24 mouse cellular contexts compared by ENCODE assay signal in genomic region chr9:102449366-102449765, GRCm38 (mm10). TPM values are rescaled to one million over a fixed set of nuclear protein-coding genes. Genes with fewer than 3 reads are reported as not detected.
DNase-seq lines count a peak whose midpoint lies in the region; ATAC-seq lines count a peak whose summit lies in the region.
"Had no signal": no experiment of that assay in that cellular context is flagged by ENCODE, and none has a peak within 500 bp of the region (broad histone marks: within the 10 kb centered on the region; RNA-seq: fewer than 3 reads in every experiment).

No protein-coding gene starts in this region.

- no peaks in the 10 kb centered on the region for H3K27me3 ChIP-seq in forebrain, embryonic 14.5 days (replicated peaks; ENCODE audit: control insufficient read depth, insufficient read depth, low read length)
- no peaks in the 10 kb centered on the region for H3K27me3 ChIP-seq in forebrain, embryonic 15.5 days
- no peaks in the 10 kb centered on the region for H3K27me3 ChIP-seq in neural tube, embryonic 15.5 days (replicated peaks)
- H3K27me3 ChIP-seq: embryonic facial prominence, embryonic 15.5 days; lung, embryonic 15.5 days had no signal

- H3K9ac ChIP-seq in forebrain, embryonic 14.5 days (ENCODE audit: low read length), result no peak overlapping the region
- H3K9ac ChIP-seq in forebrain, embryonic 15.5 days (replicated peaks), result no peak overlapping the region
- H3K9ac ChIP-seq in neural tube, embryonic 15.5 days (replicated peaks), result no peak overlapping the region
- H3K9ac ChIP-seq: embryonic facial prominence, embryonic 15.5 days; lung, embryonic 15.5 days had no signal

- H3K36me3 ChIP-seq in forebrain, embryonic 14.5 days (ENCODE audit: control insufficient read depth, insufficient read depth, low read length), result no peaks in the 10 kb centered on the region
- H3K36me3 ChIP-seq in forebrain, embryonic 15.5 days, result no peaks in the 10 kb centered on the region
- H3K36me3 ChIP-seq in neural tube, embryonic 15.5 days, result no peaks in the 10 kb centered on the region
- H3K36me3 ChIP-seq: embryonic facial prominence, embryonic 15.5 days; forebrain, embryonic 10.5 days; limb, embryonic 10.5 days; lung, embryonic 15.5 days had no signal

- DNase-seq in forebrain, embryonic 14.5 days (ENCODE audit: low spot score), result peak; percentile 16
- DNase-seq in layer of hippocampus, postnatal 10 days (ENCODE audit: low spot score in 2 of 2), result peak; percentile 22 to 39
- DNase-seq in layer of hippocampus, adult 18-20 months (ENCODE audit: low spot score in 2 of 2), result no peak
- peak; percentile 28 for DNase-seq in ovary, postnatal 36 days (ENCODE audit: low spot score)
- DNase-seq in ovary, postnatal 14 days (ENCODE audit: low spot score), result no peak
- peak; percentile 10 for DNase-seq in embryo, embryonic 11 days
- DNase-seq: cerebellum, adult 18-20 months; gastrocnemius, postnatal 14 days; kidney, adult 8-10 months; kidney, postnatal 25 days; right cerebral cortex, postnatal 14 days; thymus, postnatal 25 days had no signal

- WGBS in forebrain, embryonic 14.5 days, result 68% methylated on average over 4 of the region's 4 CpGs
- WGBS in forebrain, embryonic 15.5 days, result 60% methylated on average over 4 of the region's 4 CpGs
- WGBS in neural tube, embryonic 15.5 days, result 56% methylated on average over 4 of the region's 4 CpGs

- H3K4me1 ChIP-seq in forebrain, embryonic 14.5 days (ENCODE audit: control insufficient read depth, insufficient read depth, low read length), result no peaks in the 10 kb centered on the region
- H3K4me1 ChIP-seq in forebrain, embryonic 15.5 days, result no peaks in the 10 kb centered on the region
- no peaks in the 10 kb centered on the region for H3K4me1 ChIP-seq in neural tube, embryonic 15.5 days
- H3K4me1 ChIP-seq: embryonic facial prominence, embryonic 15.5 days; limb, embryonic 10.5 days; lung, embryonic 15.5 days had no signal

- H3K27ac ChIP-seq in forebrain, embryonic 14.5 days (ENCODE audit: low read depth, low read length), result no peak overlapping the region
- no peak overlapping the region for H3K27ac ChIP-seq in forebrain, embryonic 15.5 days (replicated peaks)
- no peak overlapping the region for H3K27ac ChIP-seq in neural tube, embryonic 15.5 days (replicated peaks)
- H3K27ac ChIP-seq: embryonic facial prominence, embryonic 15.5 days; forebrain, embryonic 10.5 days; limb, embryonic 10.5 days; lung, embryonic 15.5 days had no signal

- H3K4me3 ChIP-seq in forebrain, embryonic 14.5 days (ENCODE audit: low read depth, low read length), result no peak overlapping the region
- H3K4me3 ChIP-seq in forebrain, embryonic 15.5 days, result no peak overlapping the region
- no peak overlapping the region for H3K4me3 ChIP-seq in neural tube, embryonic 15.5 days (replicated peaks)
- H3K4me3 ChIP-seq: embryonic facial prominence, embryonic 15.5 days; forebrain, embryonic 10.5 days; limb, embryonic 10.5 days; lung, embryonic 15.5 days; myocyte had no signal

- H3K9me3 ChIP-seq in forebrain, embryonic 14.5 days (replicated peaks; ENCODE audit: control insufficient read depth, low read length), result no peaks in the 10 kb centered on the region
- no peaks in the 10 kb centered on the region for H3K9me3 ChIP-seq in forebrain, embryonic 15.5 days
- H3K9me3 ChIP-seq in neural tube, embryonic 15.5 days (replicated peaks), result no peaks in the 10 kb centered on the region
- H3K9me3 ChIP-seq: embryonic facial prominence, embryonic 15.5 days; forebrain, embryonic 10.5 days; limb, embryonic 10.5 days; lung, embryonic 15.5 days had no signal

- ATAC-seq in forebrain, embryonic 14.5 days, result no peak
- no peak for ATAC-seq in forebrain, embryonic 15.5 days (replicated peaks)
- ATAC-seq in neural tube, embryonic 15.5 days (ENCODE audit: low FRiP score), result no peak

- no peak overlapping the region for H3K4me2 ChIP-seq in forebrain, embryonic 14.5 days (ENCODE audit: low read length)
- no peak overlapping the region for H3K4me2 ChIP-seq in forebrain, embryonic 15.5 days (replicated peaks)
- H3K4me2 ChIP-seq in neural tube, embryonic 15.5 days, result no peak overlapping the region
- H3K4me2 ChIP-seq: embryonic facial prominence, embryonic 15.5 days; liver, embryonic 11.5 days; lung, embryonic 15.5 days had no signal

RNA-seq across cellular contexts. Expression of gene Ky, which starts 56.2 kb away (rescaled TPM):
- 0.30 and 0.31 TPM in 2 replicates for polyA plus RNA-seq in forebrain, embryonic 14.5 days (2014; fragmentation: Nextera tagmentation; extraction: Ambion mirVana)
- 0.17 and 0.20 TPM in 2 replicates for polyA plus RNA-seq in forebrain, embryonic 15.5 days (2015; fragmentation: Nextera tagmentation; extraction: Ambion mirVana)
- 1 to 10 TPM; 4.8 to 4.9 TPM for total RNA-seq in layer of hippocampus, postnatal 10 days (2021)
- 1 to 10 TPM; 2.3 to 3.0 TPM for total RNA-seq in layer of hippocampus, adult 18-20 months (2021)
- 0.70 and 1.5 TPM in 2 replicates for polyA plus RNA-seq in neural tube, embryonic 15.5 days (2015; fragmentation: Nextera tagmentation; extraction: Ambion mirVana)
- total RNA-seq: common myeloid progenitor, adult 5-6 weeks; megakaryocyte-erythroid progenitor cell, adult 5-6 weeks; neutrophil, adult 5-6 weeks had no signal
- polyA plus RNA-seq: C2C12; liver, embryonic 11.5 days had no signal

Comparison
In these comparisons a context has a peak if more than half of its experiments do, and no peak if none do; other contexts are left out.
1. DNase-seq: peak in forebrain, embryonic 14.5 days (single experiment), layer of hippocampus, postnatal 10 days (2 of 2), ovary, postnatal 36 days (single experiment) and embryo, embryonic 11 days (single experiment); none in layer of hippocampus, adult 18-20 months (0 of 2) and ovary, postnatal 14 days (single experiment).